Mouse (Mus musculus) large intestine, adult 2 months (tissue): ENCODE results near the gene 4930568D16Rik. TPM values are rescaled to one million over a fixed set of nuclear protein-coding genes. Genes with fewer than 3 reads are reported as not detected.

Experiments
- DNase-seq: peaks from one replicate; pipeline ENCODE4 v3.0.0-alpha.2; 2012; ENCODE audit warnings: low read depth, low spot score
- WGBS: fragments of 180-500 bp; shearing (Covaris S2); methylation state at CpG from one replicate; pipeline ENCODE4 v1.1.7; 2018; 5-methylcytosine and 5-hydroxymethylcytosine counted together
- polyA plus RNA-seq: library from polyadenylated mRNA; depleted of rRNA; stranded (reverse); fragments of >200 nt; gene quantifications from 2 replicates; pipeline ENCODE4 v1.2.3, GENCODE M21; 2012; rRNA removed

Gene 4930568D16Rik
- not detected in 2 replicates for polyA plus RNA-seq

- 75% methylated on average over 2 of the region's 2 CpGs for WGBS
- DNase-seq: no peak
Observed at GRCm38 (mm10) chr2:35367629-35368028, at the start of gene 4930568D16Rik. 4930568D16Rik (minus strand) TSS chr2:35367729.

GRCm38 (mm10) chr2:35417231-35417630, 49.7 kb upstream of the 4930568D16Rik start:
- DNase-seq: no peak
- 63% methylated on average over 1 of the region's 1 CpGs for WGBS

DNA sequence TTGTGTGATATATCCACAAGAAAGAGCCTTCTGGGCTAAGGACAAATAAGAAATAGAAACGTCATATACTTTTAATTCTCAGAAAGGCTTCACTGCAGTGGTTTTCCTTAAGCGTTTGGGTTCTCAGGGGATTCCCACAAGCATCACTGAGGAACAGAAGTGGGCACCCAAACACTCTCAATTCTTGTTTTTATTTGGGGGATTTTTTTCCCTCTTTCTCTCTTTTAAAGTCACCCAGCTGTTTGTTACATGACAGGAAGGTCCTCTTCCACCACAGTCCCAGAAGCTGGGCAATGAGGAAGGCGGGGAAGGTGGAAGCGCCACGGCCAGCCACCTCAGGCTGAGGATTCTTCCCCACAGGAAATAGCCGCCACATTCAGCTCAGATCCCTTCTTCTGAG, 48.9 kb upstream of the 4930568D16Rik start:
- DNase-seq: no peak
- 69% methylated on average over 6 of the region's 6 CpGs for WGBS

DNA sequence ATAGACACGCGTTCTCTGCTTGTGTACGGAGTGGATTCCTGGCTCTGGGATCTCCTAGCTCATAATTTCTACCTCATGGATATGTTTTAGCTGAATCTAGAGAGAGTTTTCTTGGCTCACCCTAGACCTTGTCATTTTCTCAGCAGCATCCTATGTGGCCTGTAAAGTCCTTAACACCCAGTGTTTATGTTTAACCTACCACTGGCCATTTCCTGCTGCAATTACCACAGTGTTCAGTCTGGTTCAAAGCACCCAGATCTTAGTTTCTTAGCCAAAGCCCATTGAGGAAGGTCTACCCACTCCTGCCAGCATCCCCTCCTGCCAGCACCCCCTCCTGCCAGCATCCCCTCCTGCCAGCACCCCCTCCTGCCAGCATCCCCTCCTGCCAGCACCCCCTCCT, 45.3 kb upstream of the 4930568D16Rik start:
- 94% methylated on average over 3 of the region's 3 CpGs for WGBS
- no peak for DNase-seq

DNA sequence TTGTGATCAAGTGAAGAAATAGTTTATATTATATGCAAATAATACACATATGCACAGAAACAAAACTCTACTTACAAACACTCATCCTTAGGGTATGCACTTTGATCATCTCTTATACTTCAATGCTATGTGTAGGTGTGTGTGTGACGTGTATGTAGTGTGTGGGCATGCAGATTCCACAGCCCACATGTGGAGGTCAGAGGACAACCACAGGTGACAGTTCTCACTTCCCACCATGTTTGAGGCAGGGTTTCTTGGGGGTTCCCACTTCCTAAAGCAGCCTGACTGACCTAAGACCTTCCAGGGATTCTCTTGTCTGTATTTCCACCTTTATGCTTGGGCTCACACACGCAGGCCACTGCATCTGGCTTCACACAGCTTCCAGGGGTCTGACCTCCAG, 44.7 kb upstream of the 4930568D16Rik start:
- DNase-seq: no peak
- WGBS: 77% methylated on average over 2 of the region's 2 CpGs

DNA sequence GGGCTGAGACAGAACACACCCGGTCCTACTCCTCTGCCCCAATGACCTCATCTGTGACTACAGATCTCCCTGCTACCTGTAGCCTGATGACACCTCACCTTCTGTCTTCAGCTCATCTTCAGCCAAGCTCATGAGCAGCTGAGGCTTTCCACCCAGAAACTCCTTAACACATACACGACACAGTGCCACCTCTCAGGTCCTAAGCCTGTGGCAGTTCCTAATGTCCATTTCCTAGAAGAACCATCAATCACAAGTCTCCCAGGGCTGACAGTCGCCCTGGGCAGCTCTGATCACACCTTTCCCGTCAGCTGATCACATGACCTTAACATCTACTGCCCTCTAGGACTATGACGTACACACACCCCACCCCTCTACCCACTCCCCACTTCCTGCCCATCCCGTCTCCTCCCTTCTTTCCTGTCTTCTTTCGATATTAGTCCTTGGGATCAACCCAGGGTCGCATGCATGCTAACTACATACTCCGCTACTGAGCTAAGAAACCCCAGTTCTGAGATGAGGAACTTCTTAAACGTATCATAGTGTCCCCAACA, 44.2 kb upstream of the 4930568D16Rik start:
- no peak for DNase-seq
- whole genome bisulfite sequencing: 51% methylated on average over 10 of the region's 10 CpGs

- no peak for DNase-seq
- 87% methylated on average over 6 of the region's 6 CpGs for WGBS
Observed at GRCm38 (mm10) chr2:35409466-35409865, 41.9 kb upstream of the 4930568D16Rik start.

DNA sequence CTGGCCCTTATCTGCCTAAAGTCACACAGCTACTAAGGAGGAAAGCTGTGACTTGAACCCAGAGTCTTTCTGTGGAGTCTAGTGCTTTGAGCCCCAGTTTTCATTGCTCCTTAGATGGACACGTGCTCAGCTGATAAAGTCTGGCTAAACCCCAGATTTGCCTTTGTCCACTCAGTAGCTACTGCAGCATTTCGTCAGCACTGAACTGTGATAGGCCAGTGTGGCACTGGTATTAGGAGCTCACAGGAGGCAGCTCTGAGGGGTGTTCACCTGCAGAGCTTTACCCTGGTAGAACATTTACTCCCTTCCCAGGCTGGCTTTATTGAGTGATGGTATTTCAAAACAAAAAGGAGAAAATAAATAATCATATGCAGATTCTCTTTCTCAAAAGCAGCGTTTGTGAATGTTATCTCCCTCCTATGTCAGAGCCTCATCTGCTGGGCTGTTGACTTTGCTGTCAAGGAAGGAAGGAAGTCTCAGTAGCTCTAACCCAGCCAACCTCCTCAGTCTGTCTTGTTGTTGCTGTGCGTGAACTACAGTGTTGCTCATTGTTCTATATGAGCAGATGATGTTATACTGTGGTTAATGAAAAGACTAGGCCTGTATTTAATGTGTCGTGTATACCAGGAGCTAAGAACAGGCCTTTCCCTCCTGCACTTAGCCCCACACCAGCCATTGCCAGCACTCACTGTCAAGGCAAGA, 41.0 kb upstream of the 4930568D16Rik start:
- DNase-seq: no peak
- WGBS: 70% methylated on average over 5 of the region's 5 CpGs

- WGBS: 57% methylated on average over 7 of the region's 7 CpGs
- no peak for DNase-seq
Observed at GRCm38 (mm10) chr2:35407878-35408277, 40.3 kb upstream of the 4930568D16Rik start.

DNA sequence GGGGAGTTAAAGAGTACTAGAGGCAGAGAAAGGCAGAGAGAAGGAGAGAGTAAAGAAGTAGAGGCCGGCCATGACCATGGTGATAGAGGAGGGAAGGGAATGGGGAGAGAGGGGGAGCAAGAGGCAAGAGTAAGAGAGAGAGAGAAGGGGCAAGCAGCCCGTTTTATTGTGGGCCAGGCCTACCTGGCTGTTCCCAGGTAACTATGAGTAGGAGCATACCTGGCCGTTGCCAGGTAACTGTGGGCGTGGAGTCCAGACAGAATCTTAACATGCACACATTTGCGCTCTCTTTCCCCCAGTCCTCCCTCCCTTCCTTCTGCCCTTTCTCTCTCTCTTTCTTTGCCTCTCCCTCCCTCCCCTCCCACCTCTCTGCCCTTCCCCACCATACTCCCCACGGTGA, 39.7 kb upstream of the 4930568D16Rik start:
- no peak for DNase-seq
- 39% methylated on average over 6 of the region's 6 CpGs for WGBS

- DNase-seq: no peak
- WGBS: 7% methylated on average over 1 of the region's 1 CpGs
Observed at GRCm38 (mm10) chr2:35406611-35407010, 39.1 kb upstream of the 4930568D16Rik start.

DNA sequence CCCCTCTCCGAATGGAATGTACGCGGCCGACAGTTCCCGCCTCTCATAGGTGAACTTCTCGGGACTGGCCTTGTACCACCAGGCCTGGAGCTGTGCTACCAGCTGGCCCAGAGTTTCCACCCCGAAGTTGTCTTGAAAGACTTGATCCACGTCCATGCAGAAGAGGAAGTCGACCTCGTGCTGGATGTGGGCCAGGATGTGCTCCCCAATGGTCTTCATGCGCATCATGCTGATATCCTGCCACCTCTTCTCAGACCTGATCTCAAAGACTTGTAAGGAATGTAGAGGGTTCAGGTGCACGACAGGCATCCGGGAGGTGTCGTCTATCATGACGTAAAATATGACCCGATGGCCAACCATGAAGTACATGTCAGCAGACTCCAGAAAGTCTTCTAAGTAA, 34.9 kb upstream of the 4930568D16Rik start:
- no peak for DNase-seq

GRCm38 (mm10) chr2:35400739-35401138, 33.2 kb upstream of the 4930568D16Rik start:
- no peak for DNase-seq
- WGBS: 84% methylated on average over 7 of the region's 7 CpGs

More for the DNA sequence above, 34.9 kb upstream of the 4930568D16Rik start:
- 86% methylated on average over 16 of the region's 16 CpGs for WGBS

GRCm38 (mm10) chr2:35398184-35398828, 30.8 kb upstream of the 4930568D16Rik start:
- no peak for DNase-seq
- 60% methylated on average over 6 of the region's 6 CpGs for WGBS

DNA sequence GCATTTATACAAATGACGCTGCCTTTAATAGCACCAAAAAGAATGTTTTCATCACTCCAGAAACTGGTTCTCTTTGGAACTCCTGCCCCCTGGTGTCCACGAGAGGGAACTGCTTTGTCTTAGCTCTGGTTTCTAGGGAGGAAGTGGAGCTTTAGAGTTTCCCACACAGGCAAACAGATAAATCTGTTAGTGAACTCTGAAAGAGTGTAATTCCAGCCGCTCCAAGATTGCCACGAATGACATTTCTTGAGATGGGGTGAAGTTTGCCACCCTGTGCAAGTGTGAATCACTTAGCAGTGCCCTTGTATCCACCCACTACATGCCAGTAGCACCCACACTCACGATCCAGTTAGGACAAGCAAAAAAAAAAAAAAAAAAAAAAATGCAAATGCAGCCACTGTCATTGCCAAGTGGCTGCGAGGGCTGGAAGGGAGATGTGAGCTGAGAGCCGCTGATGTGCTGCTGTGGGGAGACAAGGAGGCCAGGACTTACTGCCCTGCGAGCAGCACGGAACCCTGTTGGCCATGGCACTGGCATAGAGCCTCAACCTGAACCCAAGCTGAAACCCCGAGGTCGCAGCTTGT, 30.2 kb upstream of the 4930568D16Rik start:
- DNase-seq: peak; percentile 11
- WGBS: 37% methylated on average over 11 of the region's 11 CpGs

GRCm38 (mm10) chr2:35397096-35397495, 29.6 kb upstream of the 4930568D16Rik start, which contains the start of gene 4930402F06Rik:
4930402F06Rik (minus strand) TSS chr2:35397175.
- 48% methylated on average over 5 of the region's 5 CpGs for WGBS
- no peak for DNase-seq

DNA sequence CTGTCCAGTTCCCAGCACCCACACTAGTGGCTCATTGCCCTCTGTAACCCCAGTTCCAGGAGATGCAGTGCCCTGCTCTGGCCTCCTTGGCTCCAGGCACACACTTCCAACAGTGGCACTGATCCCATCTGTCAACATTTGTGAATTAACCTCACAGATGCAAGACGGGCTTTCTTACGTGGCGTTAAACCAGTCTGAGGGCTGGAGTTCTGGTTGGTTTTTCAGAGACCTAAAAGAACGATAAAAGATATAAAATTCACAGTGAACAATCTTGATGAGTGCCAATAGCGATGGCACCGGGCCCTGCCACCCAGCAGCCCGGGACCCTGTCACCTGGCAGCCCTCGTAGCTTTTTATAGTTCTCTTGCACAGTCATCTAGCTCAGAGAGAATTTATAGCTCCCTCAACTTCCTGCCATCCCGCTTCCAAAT, 17.9 kb upstream of the 4930568D16Rik start:
- 18% methylated on average over 9 of the region's 9 CpGs for WGBS

DNA sequence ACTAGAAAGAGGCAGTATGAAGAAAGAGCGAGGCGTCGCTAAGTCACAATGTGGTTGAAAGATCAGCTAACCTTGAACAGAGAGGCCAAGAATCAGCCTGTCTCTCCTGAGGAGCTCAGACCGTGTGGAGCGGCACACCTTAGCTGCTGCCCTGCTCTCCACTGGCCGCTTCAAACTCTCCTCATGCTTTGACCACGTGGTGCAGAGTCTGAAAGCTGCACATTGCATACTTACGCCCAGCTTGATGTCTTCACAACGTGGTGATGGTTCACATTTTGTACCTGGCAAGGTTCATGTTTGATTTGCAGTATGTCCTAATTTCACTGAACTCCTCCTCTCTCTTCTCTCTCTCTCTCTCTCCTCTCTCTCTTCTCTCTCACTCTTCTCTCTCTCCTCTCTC, 11.8 kb upstream of the 4930568D16Rik start:
- DNase-seq: no peak
- WGBS: 54% methylated on average over 9 of the region's 9 CpGs

More for the DNA sequence above, 17.9 kb upstream of the 4930568D16Rik start:
- DNase-seq: no peak

- 54% methylated on average over 6 of the region's 6 CpGs for whole genome bisulfite sequencing
- DNase-seq: no peak
Observed at GRCm38 (mm10) chr2:35377600-35377999, 10.1 kb upstream of the 4930568D16Rik start.

- WGBS: 28% methylated on average over 3 of the region's 3 CpGs
- no peak for DNase-seq
Observed at GRCm38 (mm10) chr2:35373003-35373402, 5.5 kb upstream of the 4930568D16Rik start.
